Mouse (Mus musculus): ENCODE measurements around the gene Olfr1055. TPM values are rescaled to one million over a fixed set of nuclear protein-coding genes. Genes with fewer than 3 reads are reported as not detected.
"Not testable (repeated sequence)": the region's sequence is repeated elsewhere in the genome, so short reads cannot be mapped to it uniquely, and the experiment has no call there.

Gene Olfr1055
- total RNA-seq (2021): not detected
- long read RNA-seq, experiment 1: 0 reads
- long read RNA-seq, experiment 2: 0 reads

DNA sequence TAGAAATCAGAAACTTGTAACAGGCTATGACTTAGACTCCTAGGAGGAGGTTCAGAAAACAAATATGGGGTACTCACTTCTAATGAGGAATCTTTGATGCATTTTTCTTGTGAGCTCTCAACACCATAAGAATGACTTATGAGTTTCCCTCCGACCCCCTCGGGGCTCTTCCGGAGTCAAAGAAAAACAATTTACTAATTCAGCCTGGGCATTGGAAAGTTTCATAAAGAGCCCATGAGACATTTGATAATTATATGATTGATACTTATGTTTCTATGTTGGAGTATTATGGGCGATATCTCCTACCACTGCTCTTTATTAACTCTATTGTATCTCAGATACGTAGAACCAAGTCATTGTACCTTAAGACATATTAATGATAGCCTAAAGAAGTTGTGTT, at the start of gene Olfr1055:
Gene Olfr1055, minus strand, starts transcription at position 101 of the 400 bp plus-strand sequence.
- no peak for DNase-seq
- intact Hi-C loops (cut with DNase I; ENCODE audit: low total_unique reads): no loop called here

DNA sequence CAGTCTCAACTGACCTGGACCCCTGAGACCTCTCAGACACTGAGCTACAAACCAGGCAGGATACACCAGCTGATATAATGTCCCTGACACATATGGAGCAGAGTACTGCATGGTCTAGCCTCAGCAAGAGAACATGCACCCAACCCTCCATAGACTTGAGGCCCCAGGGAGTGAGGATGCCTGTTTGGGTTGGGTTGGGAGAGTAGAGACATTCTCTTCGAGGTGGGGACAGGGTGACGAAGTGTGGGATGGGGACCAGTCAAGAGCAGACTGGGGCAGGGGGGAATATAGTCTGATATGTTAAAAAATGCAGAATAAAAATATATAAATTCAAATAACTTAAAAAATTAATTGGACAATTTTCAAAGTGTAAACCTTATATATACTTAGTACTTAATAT, 45.0 kb upstream of the Olfr1055 start:
- DNase-seq: no peak
- intact Hi-C loops (cut with DNase I; ENCODE audit: low total_unique reads): no loop called here

- DNase-seq; intact Hi-C loops (cut with DNase I; ENCODE audit: low total_unique reads): not testable (repeated sequence)
Observed at GRCm38 (mm10) chr2:86388461-86388860, 38.4 kb upstream of the Olfr1055 start, which contains the start of gene Olfr1058. Olfr1058 (minus strand) TSS chr2:86388561.

DNA sequence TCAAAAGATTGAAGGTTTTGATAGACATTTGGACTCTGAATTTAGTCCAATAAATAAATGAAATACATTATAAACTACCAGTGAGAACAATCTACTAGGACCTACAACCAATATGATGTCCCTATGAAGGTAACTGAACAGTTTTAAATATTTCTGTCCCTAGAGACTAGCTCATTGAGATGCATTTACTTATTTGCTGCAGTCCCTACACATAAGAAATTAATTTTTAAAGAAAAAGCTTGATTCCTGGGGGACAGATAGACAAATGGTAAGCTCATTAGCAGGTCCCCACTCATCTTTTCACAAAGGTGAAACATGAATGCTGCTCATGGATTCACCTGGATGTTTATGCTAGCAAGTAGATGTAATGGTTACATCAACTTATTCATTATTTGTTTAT, 28.2 kb upstream of the Olfr1055 start, which contains the start of gene Olfr1057:
Gene Olfr1057, minus strand, starts transcription at position 101 of the 400 bp plus-strand sequence.
- intact Hi-C loops (cut with DNase I; ENCODE audit: low total_unique reads): no loop called here
- no peak for DNase-seq

- not testable (repeated sequence) for DNase-seq
Observed at GRCm38 (mm10) chr2:86366342-86366741, 16.3 kb upstream of the Olfr1055 start.

DNA sequence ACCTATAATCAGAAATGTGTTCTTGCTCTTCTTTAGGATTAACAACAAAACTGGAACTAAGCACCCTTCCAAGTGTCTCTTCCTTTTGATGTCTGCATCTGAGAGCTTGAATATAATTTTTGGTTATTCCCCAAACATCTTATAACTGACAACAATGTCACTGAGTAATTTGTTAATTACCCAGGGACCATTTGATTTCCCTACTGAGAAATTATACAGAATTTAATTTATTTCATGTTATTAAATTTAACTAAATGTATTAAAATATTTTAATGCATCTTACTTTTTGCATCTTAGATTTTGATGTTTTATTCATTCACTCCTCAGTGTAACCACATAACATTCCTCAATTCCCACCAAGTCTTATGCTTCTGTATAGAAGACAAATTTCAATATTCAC, 12.3 kb upstream of the Olfr1055 start, which contains the start of gene Olfr1056:
Gene Olfr1056, minus strand, starts transcription at position 101 of the 400 bp plus-strand sequence.
- intact Hi-C loops (cut with DNase I; ENCODE audit: low total_unique reads): no loop called here
- DNase-seq: no peak

More at GRCm38 (mm10) chr2:86366342-86366741, 16.3 kb upstream of the Olfr1055 start:
- intact Hi-C loops (cut with DNase I; ENCODE audit: low total_unique reads): not testable (repeated sequence)

DNA sequence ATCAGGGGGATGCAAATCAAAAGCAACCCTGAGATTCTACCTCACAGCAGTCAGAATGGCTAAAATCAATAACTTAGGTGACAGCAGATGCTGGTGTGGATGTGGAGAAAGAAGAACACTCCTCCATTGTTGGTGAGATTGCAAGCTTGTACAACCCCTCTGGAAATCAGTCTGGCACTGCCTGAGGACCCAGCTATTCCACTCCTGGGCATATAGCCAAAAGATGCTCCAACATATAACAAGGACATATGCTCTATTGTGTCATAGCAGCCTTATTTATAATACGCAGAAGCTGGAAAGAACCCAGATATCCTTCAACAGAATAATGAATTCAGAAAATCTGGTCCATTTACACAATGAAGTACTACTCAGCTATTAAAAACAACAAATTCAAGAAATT, 1.7 kb upstream of the Olfr1055 start:
- intact Hi-C loops (cut with DNase I; ENCODE audit: low total_unique reads); DNase-seq: not testable (repeated sequence)

GRCm38 (mm10) chr2:86335333-86335732, 14.8 kb downstream of the Olfr1055 start, which contains the start of gene Olfr1054:
Olfr1054 (minus strand) TSS chr2:86335433.
- no peak for DNase-seq

GRCm38 (mm10) chr2:86315184-86315583, 34.9 kb downstream of the Olfr1055 start, which contains the start of gene Olfr1053:
Olfr1053 (minus strand) TSS chr2:86315284.
- intact Hi-C loops (cut with DNase I; ENCODE audit: low total_unique reads): no loop called here
- DNase-seq: no peak

More at GRCm38 (mm10) chr2:86335333-86335732, 14.8 kb downstream of the Olfr1055 start, which contains the start of gene Olfr1054:
- intact Hi-C loops (cut with DNase I; ENCODE audit: low total_unique reads): no loop called here

Other genes starting within 250 kb of the Olfr1055 start
- not detected for gene Olfr1039, start 214.4 kb downstream of the Olfr1055 start, total RNA-seq (2021)
- not detected for gene Olfr1040, start 203.6 kb downstream of the Olfr1055 start, total RNA-seq (2021)
- gene Olfr1042, start 188.4 kb downstream of the Olfr1055 start, total RNA-seq (2021): not detected
- not detected for gene Olfr1043, start 182.8 kb downstream of the Olfr1055 start, total RNA-seq (2021)
- not detected for gene Olfr1044, start 172.5 kb downstream of the Olfr1055 start, total RNA-seq (2021)
- gene Olfr52, start 164.6 kb downstream of the Olfr1055 start, total RNA-seq (2021): not detected
- not detected for gene Olfr1045, start 147.3 kb downstream of the Olfr1055 start, total RNA-seq (2021)
- not detected for gene Olfr1046, start 131.0 kb downstream of the Olfr1055 start, total RNA-seq (2021)
- not detected for gene Olfr1047, start 118.9 kb downstream of the Olfr1055 start, total RNA-seq (2021)
- gene Olfr1048, start 110.0 kb downstream of the Olfr1055 start, total RNA-seq (2021): not detected
- not detected for gene Olfr1049, start 92.0 kb downstream of the Olfr1055 start, total RNA-seq (2021)
- not detected for gene Olfr1051, start 71.2 kb downstream of the Olfr1055 start, total RNA-seq (2021)
- not detected for gene Olfr1052, start 57.8 kb downstream of the Olfr1055 start, total RNA-seq (2021)
- not detected for gene Olfr1053, start 35.0 kb downstream of the Olfr1055 start, total RNA-seq (2021)
- gene Olfr1054, start 14.9 kb downstream of the Olfr1055 start, total RNA-seq (2021): not detected
- not detected for gene Olfr1056, start 12.2 kb upstream of the Olfr1055 start, total RNA-seq (2021)
- not detected for gene Olfr1057, start 28.1 kb upstream of the Olfr1055 start, total RNA-seq (2021)
- gene Olfr1058, start 38.3 kb upstream of the Olfr1055 start, total RNA-seq (2021): not detected
- gene Olfr1061, start 63.8 kb upstream of the Olfr1055 start, total RNA-seq (2021): not detected
- not detected for gene Olfr1062, start 76.5 kb upstream of the Olfr1055 start, total RNA-seq (2021)
- not detected for gene Olfr1065, start 100.3 kb upstream of the Olfr1055 start, total RNA-seq (2021)
- not detected for gene Olfr1066, start 106.0 kb upstream of the Olfr1055 start, total RNA-seq (2021)
- not detected for gene Olfr228, start 137.1 kb upstream of the Olfr1055 start, total RNA-seq (2021)
- not detected for gene Olfr1076, start 158.2 kb upstream of the Olfr1055 start, total RNA-seq (2021)
- not detected for gene Olfr1079, start 192.2 kb upstream of the Olfr1055 start, total RNA-seq (2021)
- not detected for gene Olfr1080, start 208.0 kb upstream of the Olfr1055 start, total RNA-seq (2021)
- not detected for gene Olfr1082, start 248.7 kb upstream of the Olfr1055 start, total RNA-seq (2021)